Mouse (Mus musculus) cortical plate, adult 2 months (tissue): ENCODE data around the gene Trpm4.

Experiments used
- CTCF ChIP-seq: fragments of 200-500 bp; IDR thresholded peaks from 2 replicates; pipeline ENCODE4 v1.5.1; 2011; ENCODE audit warnings: mild to moderate bottlenecking, control low read depth, low read length; ENCODE audit not compliant: insufficient read depth; ENCODE audit errors: extremely low read depth
- POLR2A ChIP-seq: fragments of 200-500 bp; IDR thresholded peaks from 2 replicates; pipeline ENCODE4 v1.6.1; 2011; ENCODE audit warnings: mild to moderate bottlenecking, low read length, control low read depth; ENCODE audit not compliant: insufficient read depth; ENCODE audit errors: extremely low read depth

DNA sequence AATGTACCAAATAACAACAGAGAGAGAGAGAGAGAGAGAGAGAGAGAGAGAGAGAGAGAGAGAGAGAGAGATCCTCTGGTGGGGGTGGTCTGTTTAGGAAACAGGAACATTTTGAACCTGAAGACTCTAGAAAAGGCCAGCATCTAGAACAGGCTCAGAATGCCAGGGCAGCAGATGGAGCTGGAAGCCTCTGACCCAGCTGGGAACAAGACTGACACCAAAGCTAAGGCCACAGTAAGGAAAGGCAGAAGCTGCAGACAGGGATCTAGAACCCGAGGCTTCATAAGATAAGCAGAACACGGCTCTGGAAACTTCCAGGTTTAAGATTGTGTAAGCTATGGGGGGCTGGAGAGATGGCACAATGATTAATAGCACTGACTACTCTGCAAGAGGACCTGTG lies 30.4 kb upstream of the Trpm4 start:
- TF ChIP-seq CTCF: no peak
- TF ChIP-seq POLR2A: no peak
